Mouse (Mus musculus): Measurements from ENCODE around the gene Cep295nl. TPM values are rescaled to one million over a fixed set of nuclear protein-coding genes. Genes with fewer than 3 reads are reported as not detected.

Cep295nl gene
- not detected for polyA plus RNA-seq (2014; fragmentation: Illumina TruSeq; extraction: RNeasy Lipid Tissue Mini Kit (QIAGEN cat#74804); ENCODE audit: low read depth, low replicate concordance)

GRCm38 (mm10) chr11:118342400-118342981, at the start of gene Cep295nl:
Gene Cep295nl, minus strand, starts transcription at chr11:118342500.

GRCm38 (mm10) chr11:118355640-118356039, 13.3 kb upstream of the Cep295nl start, which contains the start of gene Timp2:
Gene Timp2, minus strand, starts transcription at chr11:118355740.

GRCm38 (mm10) chr11:118289999-118290889, 52.1 kb downstream of the Cep295nl start, which contains the start of gene Usp36:
Gene Usp36, minus strand, starts transcription at chr11:118290244.

Other genes with a start within 250 kb of the Cep295nl start
- not detected for gene Dnah17, start 211.9 kb downstream of the Cep295nl start, polyA plus RNA-seq (2014; fragmentation: Illumina TruSeq; extraction: RNeasy Lipid Tissue Mini Kit (QIAGEN cat#74804); ENCODE audit: low read depth, low replicate concordance)
- 31.2 TPM for gene Cyth1, start 93.9 kb downstream of the Cep295nl start, polyA plus RNA-seq (2014; fragmentation: Illumina TruSeq; extraction: RNeasy Lipid Tissue Mini Kit (QIAGEN cat#74804); ENCODE audit: low read depth, low replicate concordance)
- gene Usp36, start 52.3 kb downstream of the Cep295nl start, polyA plus RNA-seq (2014; fragmentation: Illumina TruSeq; extraction: RNeasy Lipid Tissue Mini Kit (QIAGEN cat#74804); ENCODE audit: low read depth, low replicate concordance): 1.9 TPM
- gene Timp2, start 13.2 kb upstream of the Cep295nl start, polyA plus RNA-seq (2014; fragmentation: Illumina TruSeq; extraction: RNeasy Lipid Tissue Mini Kit (QIAGEN cat#74804); ENCODE audit: low read depth, low replicate concordance): 39.2 TPM
- gene Lgals3bp, start 59.6 kb upstream of the Cep295nl start, polyA plus RNA-seq (2014; fragmentation: Illumina TruSeq; extraction: RNeasy Lipid Tissue Mini Kit (QIAGEN cat#74804); ENCODE audit: low read depth, low replicate concordance): 7.9 TPM
- gene Cant1, start 76.6 kb upstream of the Cep295nl start, polyA plus RNA-seq (2014; fragmentation: Illumina TruSeq; extraction: RNeasy Lipid Tissue Mini Kit (QIAGEN cat#74804); ENCODE audit: low read depth, low replicate concordance): 4.0 TPM
- 3.9 TPM for gene C1qtnf1, start 85.7 kb upstream of the Cep295nl start, polyA plus RNA-seq (2014; fragmentation: Illumina TruSeq; extraction: RNeasy Lipid Tissue Mini Kit (QIAGEN cat#74804); ENCODE audit: low read depth, low replicate concordance)
- 1.6 TPM for gene Engase, start 134.3 kb upstream of the Cep295nl start, polyA plus RNA-seq (2014; fragmentation: Illumina TruSeq; extraction: RNeasy Lipid Tissue Mini Kit (QIAGEN cat#74804); ENCODE audit: low read depth, low replicate concordance)